Mouse (Mus musculus) lung, adult 2 months (tissue): ENCODE measurements around the gene Tex26.

Experiments used
- CTCF ChIP-seq: fragments of 200-500 bp; IDR thresholded peaks from 2 replicates; pipeline ENCODE4 v1.5.1; 2011; ENCODE audit warnings: mild to moderate bottlenecking, low read length, control low read depth; ENCODE audit not compliant: insufficient read depth
- POLR2A ChIP-seq: fragments of 200-500 bp; IDR thresholded peaks from 2 replicates; pipeline ENCODE4 v1.6.1; 2011; ENCODE audit warnings: low read depth, mild to moderate bottlenecking, control low read depth, low read length, borderline replicate concordance; ENCODE audit errors: extremely low read depth

- no peak for TF ChIP-seq POLR2A
- TF ChIP-seq CTCF = no peak
These were observed 9.9 kb upstream of the Tex26 start for GRCm38 (mm10) chr5:149429541-149429940.
